Mouse (Mus musculus): ENCODE measurements around the gene Dmrtc1b. TPM values are rescaled to one million over a fixed set of nuclear protein-coding genes. Genes with fewer than 3 reads are reported as not detected.
"Not testable (repeated sequence)": the region's sequence is repeated elsewhere in the genome, so short reads cannot be mapped to it uniquely, and the experiment has no call there.

The Dmrtc1b gene
- 0.16 TPM in 1 of 2 replicates, not detected in the other for polyA plus RNA-seq (2014; fragmentation: Nextera tagmentation; extraction: Ambion mirVana)

GRCm38 (mm10) chrX:102707535-102707934 is at the start of gene Dmrtc1b, which contains the start of gene Gm9112:
Gene Dmrtc1b (plus strand): TSS chrX:102707865.
Gene Gm9112 (minus strand): TSS chrX:102707635.
- ATAC-seq (ENCODE audit: low FRiP score, low TSS enrichment); H3K4me3 ChIP-seq (ENCODE audit: low read length); H3K4me2 ChIP-seq (replicated peaks; ENCODE audit: low read depth, low read length); H3K9me3 ChIP-seq (ENCODE audit: control insufficient read depth, low read length); H3K27me3 ChIP-seq (ENCODE audit: control insufficient read depth, insufficient read depth, low read length); H3K27ac ChIP-seq (ENCODE audit: low read depth, low read length); H3K9ac ChIP-seq (ENCODE audit: low read depth, low read length); H3K4me1 ChIP-seq (ENCODE audit: control insufficient read depth, insufficient read depth, low read length); H3K36me3 ChIP-seq (ENCODE audit: control insufficient read depth, insufficient read depth, low read length): not testable (repeated sequence)
- WGBS = 79% methylated on average over 8 of the region's 10 CpGs

GRCm38 (mm10) chrX:102660712-102661111 is 47.0 kb upstream of the Dmrtc1b start:
- no peaks in the 10 kb centered on the region for H3K27me3 ChIP-seq (ENCODE audit: control insufficient read depth, insufficient read depth, low read length)
- H3K27ac ChIP-seq (ENCODE audit: low read depth, low read length) = no peak overlapping the region
- WGBS = 28% methylated on average over 3 of the region's 3 CpGs
- no peaks in the 10 kb centered on the region for H3K36me3 ChIP-seq (ENCODE audit: control insufficient read depth, insufficient read depth, low read length)
- no peak overlapping the region for H3K4me3 ChIP-seq (ENCODE audit: low read length)
- no peaks in the 10 kb centered on the region for H3K9me3 ChIP-seq (ENCODE audit: control insufficient read depth, low read length)
- ATAC-seq (ENCODE audit: low FRiP score, low TSS enrichment) = no peak
- no peak overlapping the region for H3K9ac ChIP-seq (ENCODE audit: low read depth, low read length)
- no peak overlapping the region for H3K4me2 ChIP-seq (replicated peaks; ENCODE audit: low read depth, low read length)
- no peaks in the 10 kb centered on the region for H3K4me1 ChIP-seq (ENCODE audit: control insufficient read depth, insufficient read depth, low read length)

DNA sequence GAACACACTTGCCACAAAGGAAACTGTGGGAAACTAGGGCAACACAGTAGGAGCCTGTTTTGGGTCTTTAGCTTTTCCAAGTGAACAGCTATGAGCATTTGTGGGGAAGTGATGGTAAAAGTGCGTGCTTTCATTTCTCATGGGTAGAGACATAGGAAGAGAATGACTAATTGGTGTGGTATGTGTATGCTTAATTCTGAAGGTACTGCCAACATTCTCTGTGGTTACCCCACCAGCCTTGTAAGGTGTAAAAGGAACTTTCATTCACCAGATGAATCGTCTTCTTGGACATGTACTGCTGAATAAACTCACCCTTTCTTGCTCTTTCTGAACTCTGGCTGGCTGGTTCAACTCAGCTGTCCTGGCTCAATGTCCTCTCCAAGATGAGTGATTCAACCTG is 41.0 kb upstream of the Dmrtc1b start:
- no peaks in the 10 kb centered on the region for H3K9me3 ChIP-seq (ENCODE audit: control insufficient read depth, low read length)
- no peak for ATAC-seq (ENCODE audit: low FRiP score, low TSS enrichment)
- H3K36me3 ChIP-seq (ENCODE audit: control insufficient read depth, insufficient read depth, low read length) = no peaks in the 10 kb centered on the region
- no peaks in the 10 kb centered on the region for H3K27me3 ChIP-seq (ENCODE audit: control insufficient read depth, insufficient read depth, low read length)
- no peaks in the 10 kb centered on the region for H3K4me1 ChIP-seq (ENCODE audit: control insufficient read depth, insufficient read depth, low read length)
- H3K27ac ChIP-seq (ENCODE audit: low read depth, low read length) = no peak overlapping the region
- no peak overlapping the region for H3K4me3 ChIP-seq (ENCODE audit: low read length)
- 81% methylated on average over 2 of the region's 2 CpGs for WGBS
- no peak overlapping the region for H3K4me2 ChIP-seq (replicated peaks; ENCODE audit: low read depth, low read length)
- H3K9ac ChIP-seq (ENCODE audit: low read depth, low read length) = no peak overlapping the region

GRCm38 (mm10) chrX:102684706-102685105 is 23.0 kb upstream of the Dmrtc1b start:
- H3K9me3 ChIP-seq (ENCODE audit: control insufficient read depth, low read length); H3K9ac ChIP-seq (ENCODE audit: low read depth, low read length); H3K36me3 ChIP-seq (ENCODE audit: control insufficient read depth, insufficient read depth, low read length); H3K27ac ChIP-seq (ENCODE audit: low read depth, low read length); H3K4me2 ChIP-seq (replicated peaks; ENCODE audit: low read depth, low read length); H3K4me3 ChIP-seq (ENCODE audit: low read length); H3K27me3 ChIP-seq (ENCODE audit: control insufficient read depth, insufficient read depth, low read length); H3K4me1 ChIP-seq (ENCODE audit: control insufficient read depth, insufficient read depth, low read length); ATAC-seq (ENCODE audit: low FRiP score, low TSS enrichment): not testable (repeated sequence)
- WGBS = 56% methylated on average over 3 of the region's 3 CpGs

DNA sequence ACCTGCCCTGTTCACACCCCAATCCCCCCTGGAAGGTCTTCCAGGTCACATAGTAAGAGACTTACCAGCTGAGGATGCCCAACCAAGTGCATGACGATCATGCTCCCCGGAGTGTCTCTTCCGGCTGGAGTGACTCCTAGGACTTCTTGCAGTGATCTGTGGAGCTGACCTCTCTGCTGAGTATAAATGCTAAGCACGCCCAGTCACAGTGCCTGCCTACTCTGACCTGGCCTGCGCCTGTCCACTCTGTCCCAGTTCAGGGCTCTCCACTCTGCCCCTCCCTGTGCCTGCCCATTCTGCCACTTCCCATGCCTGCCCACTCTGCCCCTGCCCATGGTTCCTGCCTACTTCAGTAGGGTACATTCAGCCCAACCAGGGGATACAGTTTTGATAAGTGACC is 20.8 kb upstream of the Dmrtc1b start, which contains the start of gene Gm3880:
Gene Gm3880, minus strand, starts transcription at position 101 of the 400 bp plus-strand sequence.
- WGBS = 91% methylated on average over 4 of the region's 5 CpGs
- H3K9ac ChIP-seq (ENCODE audit: low read depth, low read length); H3K27ac ChIP-seq (ENCODE audit: low read depth, low read length); H3K4me3 ChIP-seq (ENCODE audit: low read length); H3K4me2 ChIP-seq (replicated peaks; ENCODE audit: low read depth, low read length); ATAC-seq (ENCODE audit: low FRiP score, low TSS enrichment); H3K9me3 ChIP-seq (ENCODE audit: control insufficient read depth, low read length); H3K4me1 ChIP-seq (ENCODE audit: control insufficient read depth, insufficient read depth, low read length); H3K27me3 ChIP-seq (ENCODE audit: control insufficient read depth, insufficient read depth, low read length); H3K36me3 ChIP-seq (ENCODE audit: control insufficient read depth, insufficient read depth, low read length): not testable (repeated sequence)

DNA sequence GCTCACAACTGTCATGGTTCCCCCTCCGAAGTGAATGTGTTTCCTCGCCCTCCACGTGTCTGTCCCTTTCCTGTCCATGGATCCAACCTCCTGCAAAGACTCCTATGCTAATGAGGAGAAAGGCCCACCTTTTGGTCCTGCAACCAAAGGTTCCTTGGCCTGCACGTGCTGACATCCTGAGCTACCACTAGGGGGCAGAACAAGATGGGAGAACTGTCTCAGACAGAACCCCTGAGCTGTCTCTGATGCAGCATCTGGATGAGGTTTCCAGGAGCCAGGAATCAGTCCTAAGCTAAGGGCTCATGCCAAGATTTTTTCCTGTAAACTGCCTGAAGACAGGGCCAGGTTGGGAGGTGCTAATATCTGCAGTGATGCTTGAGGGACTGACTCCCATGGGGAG is 18.4 kb upstream of the Dmrtc1b start:
- not testable (repeated sequence) for H3K9me3 ChIP-seq (ENCODE audit: control insufficient read depth, low read length); H3K9ac ChIP-seq (ENCODE audit: low read depth, low read length); H3K27me3 ChIP-seq (ENCODE audit: control insufficient read depth, insufficient read depth, low read length); H3K4me2 ChIP-seq (replicated peaks; ENCODE audit: low read depth, low read length); ATAC-seq (ENCODE audit: low FRiP score, low TSS enrichment); H3K4me1 ChIP-seq (ENCODE audit: control insufficient read depth, insufficient read depth, low read length); H3K27ac ChIP-seq (ENCODE audit: low read depth, low read length); H3K36me3 ChIP-seq (ENCODE audit: control insufficient read depth, insufficient read depth, low read length); H3K4me3 ChIP-seq (ENCODE audit: low read length)
- WGBS = 17% methylated on average over 4 of the region's 4 CpGs

GRCm38 (mm10) chrX:102700636-102701035 is 7.0 kb upstream of the Dmrtc1b start:
- 82% methylated on average over 3 of the region's 3 CpGs for WGBS
- H3K9ac ChIP-seq (ENCODE audit: low read depth, low read length); ATAC-seq (ENCODE audit: low FRiP score, low TSS enrichment): not testable (repeated sequence)

DNA sequence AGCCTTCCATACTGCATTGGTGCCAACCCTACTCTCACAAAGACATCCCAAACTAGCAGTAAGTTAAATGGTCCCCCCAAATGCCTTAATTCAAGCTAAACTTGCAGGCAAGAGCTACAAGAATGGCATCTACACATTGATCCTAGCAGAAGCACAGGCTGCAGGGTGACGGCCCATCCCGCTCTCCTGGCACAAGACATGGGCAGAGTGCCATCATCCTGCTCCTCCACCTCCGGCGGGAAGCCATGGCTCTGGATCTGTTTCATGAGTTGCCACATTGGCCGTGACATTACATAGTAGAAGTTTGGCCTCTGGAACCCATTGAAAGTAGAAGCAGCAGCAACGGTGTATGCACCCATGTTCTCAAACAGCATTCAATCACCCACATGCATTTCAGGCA is 16.6 kb downstream of the Dmrtc1b start:
- H3K27ac ChIP-seq (ENCODE audit: low read depth, low read length); H3K9me3 ChIP-seq (ENCODE audit: control insufficient read depth, low read length); H3K9ac ChIP-seq (ENCODE audit: low read depth, low read length); ATAC-seq (ENCODE audit: low FRiP score, low TSS enrichment); H3K4me3 ChIP-seq (ENCODE audit: low read length); H3K36me3 ChIP-seq (ENCODE audit: control insufficient read depth, insufficient read depth, low read length); H3K4me1 ChIP-seq (ENCODE audit: control insufficient read depth, insufficient read depth, low read length); H3K4me2 ChIP-seq (replicated peaks; ENCODE audit: low read depth, low read length); H3K27me3 ChIP-seq (ENCODE audit: control insufficient read depth, insufficient read depth, low read length): not testable (repeated sequence)
- 95% methylated on average over 6 of the region's 6 CpGs for WGBS

More at GRCm38 (mm10) chrX:102700636-102701035, 7.0 kb upstream of the Dmrtc1b start:
- not testable (repeated sequence) for H3K4me1 ChIP-seq (ENCODE audit: control insufficient read depth, insufficient read depth, low read length); H3K4me3 ChIP-seq (ENCODE audit: low read length); H3K36me3 ChIP-seq (ENCODE audit: control insufficient read depth, insufficient read depth, low read length); H3K27me3 ChIP-seq (ENCODE audit: control insufficient read depth, insufficient read depth, low read length); H3K4me2 ChIP-seq (replicated peaks; ENCODE audit: low read depth, low read length); H3K27ac ChIP-seq (ENCODE audit: low read depth, low read length); H3K9me3 ChIP-seq (ENCODE audit: control insufficient read depth, low read length)

Data from kidney, embryonic 14.5 days (tissue).